In the genomic region with DNA sequence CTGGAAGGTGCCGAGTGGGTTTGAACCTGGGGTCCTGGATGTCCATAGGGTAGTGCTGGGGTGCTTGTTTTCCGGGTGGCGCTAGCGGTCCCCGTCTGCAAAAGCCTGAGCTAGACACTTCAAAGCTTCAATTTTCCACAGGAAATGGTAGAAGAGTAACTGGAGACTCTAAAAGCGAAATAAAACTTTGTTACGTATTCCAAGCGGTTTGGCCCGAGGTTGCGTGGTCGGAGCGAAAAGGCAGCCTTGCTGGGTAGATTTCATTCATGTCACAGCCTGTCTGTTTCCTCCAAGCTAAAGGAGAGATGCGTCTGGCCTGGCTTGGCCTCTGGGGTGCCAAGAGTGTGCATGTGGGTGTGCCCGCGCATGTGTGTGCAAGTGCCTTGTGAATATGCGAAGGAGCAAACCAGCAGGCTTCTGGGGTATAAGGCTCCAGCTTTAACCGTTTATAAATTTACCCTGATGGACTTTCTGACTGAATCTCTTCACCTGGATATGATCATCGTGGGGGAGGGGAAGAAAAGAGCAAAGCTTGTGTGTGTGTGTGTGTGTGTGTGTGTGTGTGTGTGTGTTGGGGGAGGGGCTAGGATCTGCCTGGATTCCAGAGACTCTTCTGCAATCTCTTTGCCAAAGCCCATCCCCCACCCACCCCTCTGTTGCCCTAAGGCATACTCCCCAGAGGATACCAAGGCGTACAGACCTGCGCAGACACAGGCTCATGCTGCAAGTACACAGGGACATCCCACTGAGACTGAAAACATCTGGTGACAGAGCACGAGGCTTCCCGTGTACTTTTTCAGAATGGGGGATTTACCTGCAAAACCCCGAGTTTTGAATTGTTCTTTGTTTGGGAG, we compare ENCODE assay signal across 8 mouse cellular contexts. TPM values are rescaled to one million over a fixed set of nuclear protein-coding genes. Genes with fewer than 3 reads are reported as not detected.
A peak's percentile ranks its signal among the peaks of the same experiment; 100 is the strongest.
DNase-seq lines count a peak whose midpoint lies in the region; ATAC-seq lines count a peak whose summit lies in the region.

No protein-coding gene starts in this region.

- peak overlapping the region; percentile 57; the same call in 1 of the 2 replicates for H3K27ac ChIP-seq in embryonic facial prominence, embryonic 10.5 days (replicated peaks)
- 0 out of 2 replicates have a peak overlapping the region, but pooled peaks have one; percentile 35 for H3K27ac ChIP-seq in limb, embryonic 12.5 days

- 32% methylated on average over 23 of the region's 23 CpGs for WGBS in embryonic facial prominence, embryonic 10.5 days
- 29% methylated on average over 23 of the region's 23 CpGs for WGBS in limb, embryonic 12.5 days

- H3K9ac ChIP-seq in limb, embryonic 12.5 days (replicated peaks) = no peak overlapping the region; the same call in 1 of the 2 replicates

- H3K4me1 ChIP-seq in embryonic facial prominence, embryonic 10.5 days = peaks cover 39% of the 10 kb centered on the region
- H3K4me1 ChIP-seq in limb, embryonic 12.5 days (replicated peaks) = peaks cover 29% of the 10 kb centered on the region

- peak overlapping the region; percentile 99 for H3K4me2 ChIP-seq in limb, embryonic 12.5 days

- H3K9me3 ChIP-seq in embryonic facial prominence, embryonic 10.5 days = no peaks in the 10 kb centered on the region
- no peaks in the 10 kb centered on the region for H3K9me3 ChIP-seq in limb, embryonic 12.5 days

- no peak for ATAC-seq in limb, embryonic 12.5 days (ENCODE audit: insufficient number of reproducible peaks, insufficient read depth, low FRiP score, low TSS enrichment, low read depth)
- no peak for ATAC-seq in megakaryocyte progenitor cell, adult 5-6 weeks (replicated peaks; ENCODE audit: poor library complexity)

- H3K36me3 ChIP-seq in embryonic facial prominence, embryonic 10.5 days (replicated peaks) = no peaks in the 10 kb centered on the region
- H3K36me3 ChIP-seq in limb, embryonic 12.5 days = no peaks in the 10 kb centered on the region

- peak; percentile 20 for DNase-seq in cerebellum, adult 9-10 months
- DNase-seq in cerebellum, adult 11 months = no peak
- DNase-seq in 3134 (ENCODE audit: extremely low read depth, insufficient read length, low spot score) (peak; percentile 50), adipocyte (ENCODE audit: low spot score) (no peak)
- DNase-seq in embryonic facial prominence, embryonic 10.5 days (ENCODE audit: low spot score) = peak; percentile 68
- no peak for DNase-seq in right cerebral cortex, postnatal 14 days

- H3K27me3 ChIP-seq in embryonic facial prominence, embryonic 10.5 days (replicated peaks; ENCODE audit: low read depth, poor library complexity, severe bottlenecking) = peaks cover 41% of the 10 kb centered on the region
- peaks cover 17% of the 10 kb centered on the region for H3K27me3 ChIP-seq in limb, embryonic 12.5 days

- peak overlapping the region; percentile 77 for H3K4me3 ChIP-seq in embryonic facial prominence, embryonic 10.5 days
- H3K4me3 ChIP-seq in limb, embryonic 12.5 days (replicated peaks) = peak overlapping the region; percentile 67

RNA-seq across cellular contexts. Expression of a gene that starts 2.9 kb away (rescaled TPM):
- 5.0 and 5.5 TPM in 2 replicates for polyA plus RNA-seq in embryonic facial prominence, embryonic 10.5 days (2016; fragmentation: Nextera tagmentation; extraction: Ambion mirVana)
- polyA plus RNA-seq in limb, embryonic 12.5 days (2016; fragmentation: Nextera tagmentation; extraction: Ambion mirVana) = 12.1 and 12.4 TPM in 2 replicates
- total RNA-seq in megakaryocyte progenitor cell, adult 5-6 weeks (2015) = 2.7 and 2.8 TPM in 2 replicates
- 1.6 and 2.2 TPM in 2 replicates for total RNA-seq in megakaryocyte progenitor cell, adult 5-6 weeks (2017)

Comparison
In these comparisons a context has a peak if more than half of its experiments do, and no peak if none do; other contexts are left out.
1. DNase-seq: peak in cerebellum, adult 9-10 months (single experiment), 3134 (single experiment) and embryonic facial prominence, embryonic 10.5 days (single experiment); none in cerebellum, adult 11 months (single experiment), right cerebral cortex, postnatal 14 days (single experiment) and adipocyte (single experiment).